Mouse (Mus musculus): ENCODE results near the gene Tfcp2. TPM values are rescaled to one million over a fixed set of nuclear protein-coding genes. Genes with fewer than 3 reads are reported as not detected.
"Not testable (repeated sequence)": the region's sequence is repeated elsewhere in the genome, so short reads cannot be mapped to it uniquely, and the experiment has no call there.

Tfcp2 gene
- total and polyA plus RNA-seq, 3 experiments, result 5.3 to 7.8 (median 6.8) TPM

GRCm38 (mm10) chr15:100489263-100489662 lies 62.5 kb downstream of the Tfcp2 start:
- in situ Hi-C loops (cut with MboI; ENCODE audit: low pct_ligation_motif_present, low pct_unique_long_range_greater_than_20kb, low sequenced_read_pairs), result no loop called here

DNA sequence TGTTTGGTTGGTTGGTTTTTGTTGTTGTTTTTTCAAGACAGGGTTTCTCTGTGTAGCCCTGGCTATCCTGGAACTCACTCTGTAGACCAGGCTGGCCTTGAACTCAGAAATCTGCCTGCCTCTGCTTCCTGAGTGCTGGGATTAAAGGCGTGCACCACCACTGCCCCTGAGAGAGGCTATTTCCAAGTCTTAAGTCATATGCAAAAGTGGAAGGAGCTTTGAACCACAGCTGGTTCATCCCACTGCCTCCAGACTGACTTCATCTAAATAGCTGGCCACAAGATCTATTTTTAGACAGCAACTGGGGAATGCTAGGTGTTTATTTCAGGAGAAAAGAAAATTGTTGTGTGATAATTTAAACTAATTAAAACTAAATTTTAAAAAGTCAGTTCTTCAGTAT lies 63.5 kb downstream of the Tfcp2 start:
- dilution Hi-C loops (cut with MboI; ENCODE audit: extremely low pct_ligation_motif_present, extremely low pct_unique_long_range_greater_than_20kb, low sequenced_read_pairs); H3K27me3 ChIP-seq (replicated peaks); DNase-seq (ENCODE audit: extremely low read depth); H3K79me2 ChIP-seq (replicated peaks; ENCODE audit: control insufficient read depth, extremely low read depth, insufficient read depth, poor library complexity, severe bottlenecking); H3K27ac ChIP-seq (ENCODE audit: insufficient read depth, low read depth); H3K4me2 ChIP-seq (ENCODE audit: insufficient read depth, low read depth, poor library complexity, severe bottlenecking); H3K9me3 ChIP-seq (replicated peaks; ENCODE audit: low read length); H3K4me3 ChIP-seq (replicated peaks in 1 of 3; ENCODE audit: low read depth in 2 of 3, low read length in 2 of 3, poor library complexity in 1 of 3); in situ Hi-C loops (cut with MboI; ENCODE audit: low pct_ligation_motif_present, low pct_unique_long_range_greater_than_20kb, low sequenced_read_pairs); H3K9ac ChIP-seq (ENCODE audit: insufficient read depth, low read depth): not testable (repeated sequence)
- Histone ChIP-seq H3K4me1 (ENCODE audit: control insufficient read depth in 1 of 2, insufficient read depth in 2 of 2) (peaks cover 11 to 22% of the 10 kb centered on the region in 2 experiments), H3K36me3 (replicated peaks in 1 of 2; ENCODE audit: control insufficient read depth in 1 of 2, insufficient read depth in 1 of 2, low read length in 1 of 2) (peaks cover 4 to 35% of the 10 kb centered on the region in 2 experiments)

More at GRCm38 (mm10) chr15:100489263-100489662, 62.5 kb downstream of the Tfcp2 start:
- Histone ChIP-seq H3K36me3 (replicated peaks in 1 of 2; ENCODE audit: control insufficient read depth in 1 of 2, insufficient read depth in 1 of 2, low read length in 1 of 2) (peaks cover 3 to 28% of the 10 kb centered on the region in 2 experiments), H3K27me3 (replicated peaks) (peaks cover 13% of the 10 kb centered on the region), H3K4me3 (replicated peaks in 1 of 3; ENCODE audit: low read depth in 2 of 3, low read length in 2 of 3, poor library complexity in 1 of 3) (no peak overlapping the region), H3K27ac (ENCODE audit: insufficient read depth, low read depth) (no peak overlapping the region), H3K4me1 (ENCODE audit: control insufficient read depth in 1 of 2, insufficient read depth in 2 of 2) (peaks cover 13 to 30% of the 10 kb centered on the region in 2 experiments), H3K9me3 (replicated peaks; ENCODE audit: low read length) (no peaks in the 10 kb centered on the region), H3K9ac (ENCODE audit: insufficient read depth, low read depth) (no peak overlapping the region), H3K4me2 (ENCODE audit: insufficient read depth, low read depth, poor library complexity, severe bottlenecking) (no peak overlapping the region), H3K79me2 (replicated peaks; ENCODE audit: control insufficient read depth, extremely low read depth, insufficient read depth, poor library complexity, severe bottlenecking) (no peaks in the 10 kb centered on the region)
- no peak for DNase-seq (ENCODE audit: extremely low read depth)
- dilution Hi-C loops (cut with MboI; ENCODE audit: extremely low pct_ligation_motif_present, extremely low pct_unique_long_range_greater_than_20kb, low sequenced_read_pairs), result no loop called here
- TF ChIP-seq BHLHE40 (IDR thresholded peaks at IDR 0.05; ENCODE audit: low read depth, low read length), result peak; percentile 42; the same call in 1 of the 2 replicates
- TF ChIP-seq ZKSCAN1 (IDR thresholded peaks at IDR 0.05; ENCODE audit: borderline replicate concordance, low read depth, low read length), result no peak

DNA sequence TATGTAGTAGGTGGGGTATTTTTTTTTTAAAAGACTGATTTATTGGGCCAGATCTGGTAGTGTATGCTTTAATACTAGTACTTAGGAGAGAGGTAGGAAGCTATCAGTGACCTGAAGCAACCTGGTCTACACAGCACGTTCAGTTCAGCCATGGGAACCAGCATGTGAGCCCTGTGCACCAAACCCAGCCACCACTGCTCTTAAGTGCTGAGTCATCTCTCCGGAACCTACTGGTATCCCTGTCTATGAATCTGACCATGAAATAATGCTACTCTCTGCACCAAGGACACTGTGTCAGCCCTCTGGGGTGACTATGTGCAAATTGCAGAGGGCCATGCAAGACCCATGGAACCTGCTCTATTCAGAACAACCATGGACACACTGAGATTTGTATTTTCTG lies 64.8 kb downstream of the Tfcp2 start:
- in situ Hi-C loops (cut with MboI; ENCODE audit: low pct_ligation_motif_present, low pct_unique_long_range_greater_than_20kb, low sequenced_read_pairs), result no loop called here
- no peak for DNase-seq (ENCODE audit: extremely low read depth)
- Histone ChIP-seq H3K9ac (ENCODE audit: insufficient read depth, low read depth) (no peak overlapping the region), H3K4me2 (ENCODE audit: insufficient read depth, low read depth, poor library complexity, severe bottlenecking) (no peak overlapping the region), H3K4me1 (ENCODE audit: control insufficient read depth in 1 of 2, insufficient read depth in 2 of 2) (peaks cover 8 to 22% of the 10 kb centered on the region in 2 experiments), H3K79me2 (replicated peaks; ENCODE audit: control insufficient read depth, extremely low read depth, insufficient read depth, poor library complexity, severe bottlenecking) (no peaks in the 10 kb centered on the region), H3K36me3 (replicated peaks in 1 of 2; ENCODE audit: control insufficient read depth in 1 of 2, insufficient read depth in 1 of 2, low read length in 1 of 2) (peaks cover 9 to 47% of the 10 kb centered on the region in 2 experiments), H3K4me3 (replicated peaks in 1 of 3; ENCODE audit: low read depth in 2 of 3, low read length in 2 of 3, poor library complexity in 1 of 3) (no peak overlapping the region), H3K9me3 (replicated peaks; ENCODE audit: low read length) (no peaks in the 10 kb centered on the region), H3K27me3 (replicated peaks) (no peaks in the 10 kb centered on the region), H3K27ac (ENCODE audit: insufficient read depth, low read depth) (no peak overlapping the region)
- TF ChIP-seq MAFK (IDR thresholded peaks at IDR 0.05; ENCODE audit: insufficient replicate concordance, low read length) (peak; percentile 40; the same call in 1 of the 2 replicates), USF2 (conservative IDR thresholded peaks at IDR 0.05; ENCODE audit: low read depth, low read length) (no peak)
- dilution Hi-C loops (cut with MboI; ENCODE audit: extremely low pct_ligation_motif_present, extremely low pct_unique_long_range_greater_than_20kb, low sequenced_read_pairs), result no loop called here

- H3K4me1 ChIP-seq (ENCODE audit: control insufficient read depth in 1 of 2, insufficient read depth in 2 of 2), result peaks cover 8 to 22% of the 10 kb centered on the region in 2 experiments
- H3K4me3 ChIP-seq (replicated peaks in 1 of 3; ENCODE audit: low read depth in 2 of 3, low read length in 2 of 3, poor library complexity in 1 of 3), result no peak overlapping the region
- TF ChIP-seq HCFC1 (IDR thresholded peaks at IDR 0.05; ENCODE audit: low read depth, low read length), result no peak
- no peak for TF ChIP-seq USF2 (conservative IDR thresholded peaks at IDR 0.05; ENCODE audit: low read depth, low read length)
- no peak for TF ChIP-seq ELF1 (IDR thresholded peaks at IDR 0.05; ENCODE audit: low read depth, low read length)
- TF ChIP-seq ZC3H11A (IDR thresholded peaks at IDR 0.05; ENCODE audit: low read depth, low read length), result no peak
- TF ChIP-seq CHD2 (IDR thresholded peaks at IDR 0.05; ENCODE audit: low read length), result no peak
- TF ChIP-seq SIN3A (IDR thresholded peaks at IDR 0.05; ENCODE audit: low read length), result no peak
- TF ChIP-seq SMC3 (IDR thresholded peaks at IDR 0.05; ENCODE audit: low read depth, low read length), result no peak
- no peak for TF ChIP-seq MAZ (IDR thresholded peaks at IDR 0.05; ENCODE audit: low read depth, low read length)
- no peak for TF ChIP-seq ZMIZ1 (IDR thresholded peaks at IDR 0.05; ENCODE audit: low read depth, low read length)
- no peak for TF ChIP-seq GABPA (IDR thresholded peaks at IDR 0.05; ENCODE audit: insufficient replicate concordance, low read depth, low read length)
- no peak for TF ChIP-seq MEF2A (IDR thresholded peaks at IDR 0.05; ENCODE audit: borderline replicate concordance, low read depth, low read length)
- no peak for TF ChIP-seq BHLHE40 (IDR thresholded peaks at IDR 0.05; ENCODE audit: low read depth, low read length)
- TF ChIP-seq MXI1 (IDR thresholded peaks at IDR 0.05; ENCODE audit: low read depth, low read length), result no peak
- TF ChIP-seq MAFK (IDR thresholded peaks at IDR 0.05; ENCODE audit: insufficient replicate concordance, low read length), result no peak
- peaks cover 14 to 53% of the 10 kb centered on the region in 2 experiments for H3K36me3 ChIP-seq (replicated peaks in 1 of 2; ENCODE audit: control insufficient read depth in 1 of 2, insufficient read depth in 1 of 2, low read length in 1 of 2)
- dilution Hi-C loops (cut with MboI; ENCODE audit: extremely low pct_ligation_motif_present, extremely low pct_unique_long_range_greater_than_20kb, low sequenced_read_pairs) (no loop called here), in situ Hi-C loops (cut with MboI; ENCODE audit: low pct_ligation_motif_present, low pct_unique_long_range_greater_than_20kb, low sequenced_read_pairs) (no loop called here)
- H3K27me3 ChIP-seq (replicated peaks), result no peaks in the 10 kb centered on the region
- H3K9ac ChIP-seq (ENCODE audit: insufficient read depth, low read depth), result no peak overlapping the region
- no peaks in the 10 kb centered on the region for H3K79me2 ChIP-seq (replicated peaks; ENCODE audit: control insufficient read depth, extremely low read depth, insufficient read depth, poor library complexity, severe bottlenecking)
- H3K4me2 ChIP-seq (ENCODE audit: insufficient read depth, low read depth, poor library complexity, severe bottlenecking), result no peak overlapping the region
- no peak for DNase-seq (ENCODE audit: extremely low read depth)
- H3K27ac ChIP-seq (ENCODE audit: insufficient read depth, low read depth), result no peak overlapping the region
- H3K9me3 ChIP-seq (replicated peaks; ENCODE audit: low read length), result no peaks in the 10 kb centered on the region
Measured at GRCm38 (mm10) chr15:100486450-100486849, 65.4 kb downstream of the Tfcp2 start.
